Mouse (Mus musculus): ENCODE measurements around the gene Cpt1a.

DNA sequence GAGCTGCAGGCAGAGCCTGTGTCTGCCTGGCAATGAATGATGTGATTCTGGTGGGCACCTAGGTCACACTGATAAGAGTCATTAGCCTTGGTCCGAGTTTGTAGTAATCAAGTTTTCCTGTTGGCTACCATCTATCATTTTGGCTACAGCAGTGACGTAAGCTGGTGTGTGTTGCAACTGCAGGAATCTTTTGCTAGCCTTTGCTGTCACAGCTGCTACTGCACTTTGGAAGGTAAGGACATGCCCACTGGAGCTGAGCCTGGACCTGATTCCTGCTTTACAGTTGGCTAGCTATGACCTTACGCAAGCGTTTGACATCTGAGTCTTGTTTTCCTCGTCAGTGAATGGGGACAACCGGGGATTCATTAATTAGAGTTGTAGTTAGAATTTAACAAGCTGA lies 11.1 kb downstream of the Cpt1a start:
- TF ChIP-seq CTCF (IDR thresholded peaks at IDR 0.05; ENCODE audit: borderline replicate concordance, control insufficient read depth, extremely low read depth, insufficient read depth, low read length, poor library complexity): no peak
- TF ChIP-seq POLR2A (IDR thresholded peaks at IDR 0.05; ENCODE audit: control insufficient read depth, extremely low read depth, insufficient read depth, low read length, poor library complexity): no peak
